Mouse (Mus musculus): ENCODE measurements around the gene Acsm2. TPM values are rescaled to one million over a fixed set of nuclear protein-coding genes. Genes with fewer than 3 reads are reported as not detected.
A peak's percentile ranks its signal among the peaks of the same experiment; 100 is the strongest.

Gene Acsm2
- total RNA-seq (2012; rRNA removed) (not detected in 2 replicates), polyA plus RNA-seq (2012; ENCODE audit: insufficient read depth in 1 of 2, insufficient read length in 2 of 2, low read depth in 1 of 2, low replicate concordance in 2 of 2, missing spikeins in 1 of 2) (not detected)

GRCm38 (mm10) chr7:119554040-119554439 lies at the start of gene Acsm2:
Acsm2 (plus strand) TSS chr7:119554340.
- Histone ChIP-seq H3K9me3 (replicated peaks; ENCODE audit: insufficient read depth, low read length) (no peaks in the 10 kb centered on the region), H3K79me2 (ENCODE audit: control insufficient read depth, insufficient read depth, low read length, poor library complexity) (no peaks in the 10 kb centered on the region), H3K27ac (ENCODE audit: control insufficient read depth, low read depth, low read length) (no peak within 1 kb of the TSS), H3K27me3 (ENCODE audit: control insufficient read depth in 1 of 2, insufficient read depth in 2 of 2, low read length in 2 of 2) (no peaks in the 10 kb centered on the region; a peak in 1 of 4 replicates), H3K9ac (ENCODE audit: control insufficient read depth, low read depth, low read length, poor library complexity, severe bottlenecking) (no peak within 1 kb of the TSS), H3K4me1 (ENCODE audit: control insufficient read depth in 1 of 2, insufficient read depth in 2 of 2, low read length in 2 of 2) (no peaks in the 10 kb centered on the region), H3K4me3 (ENCODE audit: control insufficient read depth in 1 of 2, insufficient read depth in 1 of 2, low read depth in 2 of 2, low read length in 2 of 2) (no peak within 1 kb of the TSS), H3K36me3 (ENCODE audit: control insufficient read depth in 1 of 2, insufficient read depth in 2 of 2, low read length in 2 of 2) (no peaks in the 10 kb centered on the region)
- no peak for DNase-seq (ENCODE audit: low read depth, low spot score)
- TF ChIP-seq ELF1 (IDR thresholded peaks at IDR 0.05; ENCODE audit: low read depth, low read length) (no peak), MAZ (IDR thresholded peaks at IDR 0.05; ENCODE audit: low read depth, low read length) (no peak), TAL1 (IDR thresholded peaks at IDR 0.05; ENCODE audit: low read length) (no peak), HCFC1 (IDR thresholded peaks at IDR 0.05; ENCODE audit: low read depth, low read length) (no peak), NRF1 (IDR thresholded peaks at IDR 0.05; ENCODE audit: insufficient read depth, low read depth, low read length, poor library complexity, severe bottlenecking) (no peak)

GRCm38 (mm10) chr7:119511143-119511542 lies 43.0 kb upstream of the Acsm2 start:
- Histone ChIP-seq H3K4me3 (ENCODE audit: control insufficient read depth in 1 of 2, insufficient read depth in 1 of 2, low read depth in 2 of 2, low read length in 2 of 2) (no peak overlapping the region), H3K9ac (ENCODE audit: control insufficient read depth, low read depth, low read length, poor library complexity, severe bottlenecking) (no peak overlapping the region), H3K4me1 (ENCODE audit: control insufficient read depth in 1 of 2, insufficient read depth in 2 of 2, low read length in 2 of 2) (no peaks in the 10 kb centered on the region), H3K36me3 (ENCODE audit: control insufficient read depth in 1 of 2, insufficient read depth in 2 of 2, low read length in 2 of 2) (no peaks in the 10 kb centered on the region), H3K79me2 (ENCODE audit: control insufficient read depth, insufficient read depth, low read length, poor library complexity) (no peaks in the 10 kb centered on the region), H3K27ac (ENCODE audit: control insufficient read depth, low read depth, low read length) (no peak overlapping the region), H3K9me3 (replicated peaks; ENCODE audit: insufficient read depth, low read length) (no peaks in the 10 kb centered on the region), H3K27me3 (ENCODE audit: control insufficient read depth in 1 of 2, insufficient read depth in 2 of 2, low read length in 2 of 2) (no peaks in the 10 kb centered on the region)
- TF ChIP-seq ZC3H11A (IDR thresholded peaks at IDR 0.05; ENCODE audit: low read depth, low read length) (no peak), MAFK (IDR thresholded peaks at IDR 0.05; ENCODE audit: borderline replicate concordance, low read depth, low read length) (no peak), GATA1 (IDR thresholded peaks at IDR 0.05; ENCODE audit: low read depth, low read length) (no peak)
- no peak for DNase-seq (ENCODE audit: low read depth, low spot score)

- H3K36me3 ChIP-seq (ENCODE audit: control insufficient read depth in 1 of 2, insufficient read depth in 2 of 2, low read length in 2 of 2): no peaks in the 10 kb centered on the region
- DNase-seq (ENCODE audit: low read depth, low spot score): peak; percentile 67
- H3K4me1 ChIP-seq (ENCODE audit: control insufficient read depth in 1 of 2, insufficient read depth in 2 of 2, low read length in 2 of 2): no peaks in the 10 kb centered on the region
- no peaks in the 10 kb centered on the region for H3K27me3 ChIP-seq (ENCODE audit: control insufficient read depth in 1 of 2, insufficient read depth in 2 of 2, low read length in 2 of 2)
- no peak for TF ChIP-seq MYC (IDR thresholded peaks at IDR 0.05; ENCODE audit: low read depth, low read length)
- TF ChIP-seq MAX (IDR thresholded peaks at IDR 0.05; ENCODE audit: low read length): no peak
- no peak for TF ChIP-seq JUND (IDR thresholded peaks at IDR 0.05; ENCODE audit: low read depth, low read length)
- TF ChIP-seq MYB (IDR thresholded peaks at IDR 0.05; ENCODE audit: low read depth, low read length): no peak
- no peak for TF ChIP-seq EP300 (IDR thresholded peaks at IDR 0.05; ENCODE audit: low read depth in 1 of 2, low read length in 2 of 2)
- TF ChIP-seq SMC3 (IDR thresholded peaks at IDR 0.05; ENCODE audit: low read depth, low read length): peak; percentile 79
- no peak for TF ChIP-seq USF1 (IDR thresholded peaks at IDR 0.05; ENCODE audit: low read depth, low read length)
- TF ChIP-seq TBP (IDR thresholded peaks at IDR 0.05; ENCODE audit: low read depth, low read length): no peak
- TF ChIP-seq POLR2AphosphoS5 (IDR thresholded peaks at IDR 0.05; ENCODE audit: borderline replicate concordance, low read depth, low read length): no peak
- no peak for TF ChIP-seq ZMIZ1 (IDR thresholded peaks at IDR 0.05; ENCODE audit: low read depth, low read length)
- peak; percentile 72 for TF ChIP-seq RAD21 (IDR thresholded peaks at IDR 0.05; ENCODE audit: low read depth, low read length)
- no peak for TF ChIP-seq USF2 (IDR thresholded peaks at IDR 0.05; ENCODE audit: borderline replicate concordance in 1 of 2, insufficient read depth in 1 of 2, low read depth in 1 of 2, low read length in 2 of 2)
- TF ChIP-seq CTCF (IDR thresholded peaks at IDR 0.05 in 2 of 3, conservative IDR thresholded peaks at IDR 0.05 in 1 of 3; ENCODE audit: control insufficient read depth in 1 of 3, insufficient read depth in 1 of 3, low read depth in 2 of 3, low read length in 3 of 3, poor library complexity in 1 of 3, severe bottlenecking in 1 of 3): peak; percentile 80 to 89 (median 84)
- no peak for TF ChIP-seq E2F4 (IDR thresholded peaks at IDR 0.05; ENCODE audit: borderline replicate concordance, low read depth, low read length)
- peak; percentile 62 for TF ChIP-seq ZC3H11A (IDR thresholded peaks at IDR 0.05; ENCODE audit: low read depth, low read length)
- TF ChIP-seq KAT2A (conservative IDR thresholded peaks at IDR 0.05; ENCODE audit: low read depth, low read length): no peak
- no peaks in the 10 kb centered on the region for H3K79me2 ChIP-seq (ENCODE audit: control insufficient read depth, insufficient read depth, low read length, poor library complexity)
- H3K27ac ChIP-seq (ENCODE audit: control insufficient read depth, low read depth, low read length): no peak overlapping the region
- H3K9ac ChIP-seq (ENCODE audit: control insufficient read depth, low read depth, low read length, poor library complexity, severe bottlenecking): no peak overlapping the region
- H3K4me3 ChIP-seq (ENCODE audit: control insufficient read depth in 1 of 2, insufficient read depth in 1 of 2, low read depth in 2 of 2, low read length in 2 of 2): no peak overlapping the region
- H3K9me3 ChIP-seq (replicated peaks; ENCODE audit: insufficient read depth, low read length): no peaks in the 10 kb centered on the region
These were observed 41.1 kb upstream of the Acsm2 start for GRCm38 (mm10) chr7:119513056-119513455.

All from MEL (cell line).